Mouse (Mus musculus): Measurements from ENCODE around the gene Atp1a4. TPM values are rescaled to one million over a fixed set of nuclear protein-coding genes. Genes with fewer than 3 reads are reported as not detected.

The Atp1a4 gene
- 322 and 331 TPM in 2 replicates for polyA plus RNA-seq (2012; rRNA removed)

- TF ChIP-seq POLR2A (IDR thresholded peaks at IDR 0.05; ENCODE audit: control insufficient read depth, low read depth, low read length) (peak; percentile 86; the same call in 1 of the 2 replicates), CTCF (IDR thresholded peaks at IDR 0.05; ENCODE audit: control insufficient read depth, insufficient read depth, insufficient replicate concordance, low read depth, low read length) (no peak)
- Histone ChIP-seq H3K4me3 (ENCODE audit: control insufficient read depth, low read depth, low read length) (peak within 1 kb of the TSS; percentile 91), H3K27ac (ENCODE audit: control insufficient read depth, insufficient read depth, low read depth, low read length) (peak within 1 kb of the TSS; percentile 61), H3K4me1 (ENCODE audit: control insufficient read depth, insufficient read depth, low read length) (no peaks in the 10 kb centered on the region), H3K36me3 (ENCODE audit: control insufficient read depth, insufficient read depth, low read length) (no peaks in the 10 kb centered on the region), H3K27me3 (ENCODE audit: control insufficient read depth, insufficient read depth, low read length) (no peaks in the 10 kb centered on the region)
Measured at GRCm38 (mm10) chr1:172258314-172258713, at the start of gene Atp1a4. Gene Atp1a4 (minus strand): TSS chr1:172258414.

GRCm38 (mm10) chr1:172307936-172308335 lies 49.7 kb upstream of the Atp1a4 start:
- no peaks in the 10 kb centered on the region for H3K27me3 ChIP-seq (ENCODE audit: control insufficient read depth, insufficient read depth, low read length)
- H3K4me3 ChIP-seq (ENCODE audit: control insufficient read depth, low read depth, low read length), result no peak overlapping the region
- no peaks in the 10 kb centered on the region for H3K36me3 ChIP-seq (ENCODE audit: control insufficient read depth, insufficient read depth, low read length)
- no peak overlapping the region for H3K27ac ChIP-seq (ENCODE audit: control insufficient read depth, insufficient read depth, low read depth, low read length)
- TF ChIP-seq CTCF (IDR thresholded peaks at IDR 0.05; ENCODE audit: control insufficient read depth, insufficient read depth, insufficient replicate concordance, low read depth, low read length), result no peak
- no peak for TF ChIP-seq POLR2A (IDR thresholded peaks at IDR 0.05; ENCODE audit: control insufficient read depth, low read depth, low read length)
- peaks cover 2% of the 10 kb centered on the region for H3K4me1 ChIP-seq (ENCODE audit: control insufficient read depth, insufficient read depth, low read length)

GRCm38 (mm10) chr1:172306885-172307284 lies 48.7 kb upstream of the Atp1a4 start:
- peak overlapping the region; percentile 33; the same call in 1 of the 2 replicates for H3K27ac ChIP-seq (ENCODE audit: control insufficient read depth, insufficient read depth, low read depth, low read length)
- no peaks in the 10 kb centered on the region for H3K36me3 ChIP-seq (ENCODE audit: control insufficient read depth, insufficient read depth, low read length)
- H3K4me3 ChIP-seq (ENCODE audit: control insufficient read depth, low read depth, low read length), result no peak overlapping the region
- TF ChIP-seq POLR2A (IDR thresholded peaks at IDR 0.05; ENCODE audit: control insufficient read depth, low read depth, low read length) (no peak), CTCF (IDR thresholded peaks at IDR 0.05; ENCODE audit: control insufficient read depth, insufficient read depth, insufficient replicate concordance, low read depth, low read length) (no peak)
- no peaks in the 10 kb centered on the region for H3K27me3 ChIP-seq (ENCODE audit: control insufficient read depth, insufficient read depth, low read length)
- H3K4me1 ChIP-seq (ENCODE audit: control insufficient read depth, insufficient read depth, low read length), result peaks cover 2% of the 10 kb centered on the region

- TF ChIP-seq CTCF (IDR thresholded peaks at IDR 0.05; ENCODE audit: control insufficient read depth, insufficient read depth, insufficient replicate concordance, low read depth, low read length) (no peak), POLR2A (IDR thresholded peaks at IDR 0.05; ENCODE audit: control insufficient read depth, low read depth, low read length) (no peak)
- Histone ChIP-seq H3K4me1 (ENCODE audit: control insufficient read depth, insufficient read depth, low read length) (peaks cover 2% of the 10 kb centered on the region), H3K36me3 (ENCODE audit: control insufficient read depth, insufficient read depth, low read length) (no peaks in the 10 kb centered on the region), H3K27ac (ENCODE audit: control insufficient read depth, insufficient read depth, low read depth, low read length) (peak overlapping the region; percentile 57), H3K4me3 (ENCODE audit: control insufficient read depth, low read depth, low read length) (no peak overlapping the region), H3K27me3 (ENCODE audit: control insufficient read depth, insufficient read depth, low read length) (no peaks in the 10 kb centered on the region)
Measured at GRCm38 (mm10) chr1:172306196-172306595, 48.0 kb upstream of the Atp1a4 start.

GRCm38 (mm10) chr1:172305635-172306034 lies 47.4 kb upstream of the Atp1a4 start:
- Histone ChIP-seq H3K36me3 (ENCODE audit: control insufficient read depth, insufficient read depth, low read length) (no peaks in the 10 kb centered on the region), H3K27me3 (ENCODE audit: control insufficient read depth, insufficient read depth, low read length) (no peaks in the 10 kb centered on the region), H3K4me1 (ENCODE audit: control insufficient read depth, insufficient read depth, low read length) (peaks cover 2% of the 10 kb centered on the region), H3K27ac (ENCODE audit: control insufficient read depth, insufficient read depth, low read depth, low read length) (peak overlapping the region; percentile 57), H3K4me3 (ENCODE audit: control insufficient read depth, low read depth, low read length) (no peak overlapping the region)
- TF ChIP-seq POLR2A (IDR thresholded peaks at IDR 0.05; ENCODE audit: control insufficient read depth, low read depth, low read length), result no peak
- no peak for TF ChIP-seq CTCF (IDR thresholded peaks at IDR 0.05; ENCODE audit: control insufficient read depth, insufficient read depth, insufficient replicate concordance, low read depth, low read length)

- Histone ChIP-seq H3K27me3 (ENCODE audit: control insufficient read depth, insufficient read depth, low read length) (no peaks in the 10 kb centered on the region), H3K4me1 (ENCODE audit: control insufficient read depth, insufficient read depth, low read length) (peaks cover 2% of the 10 kb centered on the region), H3K27ac (ENCODE audit: control insufficient read depth, insufficient read depth, low read depth, low read length) (no peak overlapping the region), H3K36me3 (ENCODE audit: control insufficient read depth, insufficient read depth, low read length) (no peaks in the 10 kb centered on the region), H3K4me3 (ENCODE audit: control insufficient read depth, low read depth, low read length) (no peak overlapping the region)
- no peak for TF ChIP-seq POLR2A (IDR thresholded peaks at IDR 0.05; ENCODE audit: control insufficient read depth, low read depth, low read length)
- TF ChIP-seq CTCF (IDR thresholded peaks at IDR 0.05; ENCODE audit: control insufficient read depth, insufficient read depth, insufficient replicate concordance, low read depth, low read length), result no peak
Measured at GRCm38 (mm10) chr1:172305153-172305552, 46.9 kb upstream of the Atp1a4 start.

- Histone ChIP-seq H3K4me1 (ENCODE audit: control insufficient read depth, insufficient read depth, low read length) (no peaks in the 10 kb centered on the region; the same call in none of the 2 replicates), H3K27ac (ENCODE audit: control insufficient read depth, insufficient read depth, low read depth, low read length) (no peak overlapping the region), H3K4me3 (ENCODE audit: control insufficient read depth, low read depth, low read length) (no peak overlapping the region), H3K27me3 (ENCODE audit: control insufficient read depth, insufficient read depth, low read length) (no peaks in the 10 kb centered on the region), H3K36me3 (ENCODE audit: control insufficient read depth, insufficient read depth, low read length) (no peaks in the 10 kb centered on the region)
- TF ChIP-seq CTCF (IDR thresholded peaks at IDR 0.05; ENCODE audit: control insufficient read depth, insufficient read depth, insufficient replicate concordance, low read depth, low read length), result no peak
- TF ChIP-seq POLR2A (IDR thresholded peaks at IDR 0.05; ENCODE audit: control insufficient read depth, low read depth, low read length), result no peak
Measured at GRCm38 (mm10) chr1:172304443-172304842, 46.2 kb upstream of the Atp1a4 start.

GRCm38 (mm10) chr1:172302851-172303250 lies 44.6 kb upstream of the Atp1a4 start:
- TF ChIP-seq CTCF (IDR thresholded peaks at IDR 0.05; ENCODE audit: control insufficient read depth, insufficient read depth, insufficient replicate concordance, low read depth, low read length), result no peak
- TF ChIP-seq POLR2A (IDR thresholded peaks at IDR 0.05; ENCODE audit: control insufficient read depth, low read depth, low read length), result no peak
- Histone ChIP-seq H3K27ac (ENCODE audit: control insufficient read depth, insufficient read depth, low read depth, low read length) (no peak overlapping the region), H3K36me3 (ENCODE audit: control insufficient read depth, insufficient read depth, low read length) (no peaks in the 10 kb centered on the region), H3K4me3 (ENCODE audit: control insufficient read depth, low read depth, low read length) (no peak overlapping the region), H3K27me3 (ENCODE audit: control insufficient read depth, insufficient read depth, low read length) (no peaks in the 10 kb centered on the region), H3K4me1 (ENCODE audit: control insufficient read depth, insufficient read depth, low read length) (peaks cover 3% of the 10 kb centered on the region)

Data from testis, adult 2 months (tissue).